8 mouse cellular contexts compared by ENCODE assay signal in the genomic region with DNA sequence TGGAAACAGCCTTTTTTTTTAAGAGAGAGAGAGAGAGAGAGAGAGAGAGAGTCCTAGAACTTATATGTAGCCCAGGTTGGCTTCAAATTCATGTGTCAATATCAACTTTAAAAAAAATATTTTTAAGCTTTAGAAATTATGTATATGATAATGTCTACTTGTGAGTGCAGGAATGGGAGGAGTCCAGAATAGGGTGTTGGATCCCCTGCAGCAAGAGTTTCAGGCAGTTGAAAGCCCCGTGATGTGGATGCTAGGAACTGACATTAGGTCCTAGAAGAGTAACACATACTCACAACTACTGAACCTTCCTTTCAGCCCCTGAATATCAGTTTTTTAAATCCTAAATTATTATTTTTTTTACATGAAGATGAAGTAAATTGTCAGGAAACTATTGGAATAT. TPM values are rescaled to one million over a fixed set of nuclear protein-coding genes. Genes with fewer than 3 reads are reported as not detected.
DNase-seq lines count a peak whose midpoint lies in the region; ATAC-seq and TF ChIP-seq lines count a peak whose summit lies in the region.
"Had no signal": no experiment of that assay in that cellular context is flagged by ENCODE, and none has a peak within 500 bp of the region (broad histone marks: within the 10 kb centered on the region; RNA-seq: fewer than 3 reads in every experiment).

No protein-coding gene starts in this region.

- H3K4me1 ChIP-seq in forebrain, embryonic 14.5 days (ENCODE audit: control insufficient read depth, insufficient read depth, low read length), result peaks cover 8% of the 10 kb centered on the region; the same call in 1 of the 2 replicates
- peaks cover 10% of the 10 kb centered on the region for H3K4me1 ChIP-seq in limb, embryonic 10.5 days
- peaks cover 21% of the 10 kb centered on the region for H3K4me1 ChIP-seq in neural tube, embryonic 13.5 days (replicated peaks)

- DNase-seq in left cerebral cortex, adult 2 months (ENCODE audit: extremely low spot score in 1 of 2, low spot score in 2 of 2), result no peak
- no peak for DNase-seq in left cerebral cortex, postnatal 14 days (ENCODE audit: low spot score in 2 of 2)
- DNase-seq in forebrain, embryonic 14.5 days (ENCODE audit: low spot score), result no peak
- DNase-seq in limb, embryonic 10.5 days (ENCODE audit: low spot score), result no peak
- no peak for DNase-seq in urinary bladder, postnatal 4 days (ENCODE audit: low spot score in 2 of 2)
- DNase-seq: kidney, adult 18-20 months had no signal

- no peak for TF ChIP-seq CTCF in left cerebral cortex, adult 2 months (IDR thresholded peaks at IDR 0.05)

- ATAC-seq in forebrain, embryonic 14.5 days, result no peak
- ATAC-seq in neural tube, embryonic 13.5 days (ENCODE audit: low read depth), result no peak
- no peak for ATAC-seq in activated CD4-positive, CD25-positive, alpha-beta regulatory T cell, adult 4 months

- no peak overlapping the region for H3K27ac ChIP-seq in left cerebral cortex, adult 2 months
- no peak overlapping the region for H3K27ac ChIP-seq in forebrain, embryonic 14.5 days (ENCODE audit: low read depth, low read length)
- H3K27ac ChIP-seq in limb, embryonic 10.5 days, result no peak overlapping the region
- no peak overlapping the region for H3K27ac ChIP-seq in neural tube, embryonic 13.5 days (replicated peaks)

- intact Hi-C loops in left cerebral cortex, adult 2 months (cut with DNase I), result loop anchor here (2.0 kb wide), 2 partner anchors 79 to 153 kb away; a partner anchor contains a TSS
- intact Hi-C loops in left cerebral cortex, postnatal 14 days (cut with DNase I), result no loop called here

- peak overlapping the region; percentile 87 for H3K4me3 ChIP-seq in left cerebral cortex, adult 2 months
- H3K4me3 ChIP-seq in forebrain, embryonic 14.5 days (ENCODE audit: low read depth, low read length), result peak overlapping the region; percentile 84; the same call in 1 of the 2 replicates
- peak overlapping the region; percentile 79 for H3K4me3 ChIP-seq in limb, embryonic 10.5 days
- H3K4me3 ChIP-seq in neural tube, embryonic 13.5 days, result peak overlapping the region; percentile 88

- H3K4me2 ChIP-seq in forebrain, embryonic 14.5 days (ENCODE audit: low read length), result peak overlapping the region; percentile 81
- peak overlapping the region; percentile 82 for H3K4me2 ChIP-seq in neural tube, embryonic 13.5 days

- no peaks in the 10 kb centered on the region for H3K27me3 ChIP-seq in forebrain, embryonic 14.5 days (replicated peaks; ENCODE audit: control insufficient read depth, insufficient read depth, low read length)
- no peaks in the 10 kb centered on the region for H3K27me3 ChIP-seq in limb, embryonic 10.5 days (ENCODE audit: low read depth, poor library complexity, severe bottlenecking)
- H3K27me3 ChIP-seq in neural tube, embryonic 13.5 days, result no peaks in the 10 kb centered on the region

- WGBS in forebrain, embryonic 14.5 days, result 53% methylated on average over 1 of the region's 1 CpGs
- 62% methylated on average over 1 of the region's 1 CpGs for whole genome bisulfite sequencing in limb, embryonic 10.5 days
- 40% methylated on average over 1 of the region's 1 CpGs for WGBS in neural tube, embryonic 13.5 days

- H3K9ac ChIP-seq in forebrain, embryonic 14.5 days (ENCODE audit: low read length), result no peak overlapping the region
- no peak overlapping the region for H3K9ac ChIP-seq in neural tube, embryonic 13.5 days

- no peaks in the 10 kb centered on the region for H3K9me3 ChIP-seq in forebrain, embryonic 14.5 days (replicated peaks; ENCODE audit: control insufficient read depth, low read length)
- H3K9me3 ChIP-seq in limb, embryonic 10.5 days (replicated peaks), result no peaks in the 10 kb centered on the region
- H3K9me3 ChIP-seq in neural tube, embryonic 13.5 days, result no peaks in the 10 kb centered on the region

- peaks cover 11% of the 10 kb centered on the region for H3K36me3 ChIP-seq in forebrain, embryonic 14.5 days (ENCODE audit: control insufficient read depth, insufficient read depth, low read length)
- peaks cover 36% of the 10 kb centered on the region for H3K36me3 ChIP-seq in limb, embryonic 10.5 days
- H3K36me3 ChIP-seq in neural tube, embryonic 13.5 days, result peaks cover 22% of the 10 kb centered on the region

RNA-seq across cellular contexts. Expression of a gene that starts 1.4 kb away (rescaled TPM):
- total RNA-seq in left cerebral cortex, adult 2 months (2021), result 10 to 100 TPM; 39.1 to 43.3 TPM
- total RNA-seq in left cerebral cortex, postnatal 14 days (2021), result 10 to 100 TPM; 32.2 to 36.2 TPM
- 9.0 and 12.5 TPM in 2 replicates for polyA plus RNA-seq in forebrain, embryonic 14.5 days (2014; fragmentation: Nextera tagmentation; extraction: Ambion mirVana)
- polyA plus RNA-seq in limb, embryonic 10.5 days (2016; fragmentation: Nextera tagmentation; extraction: Ambion mirVana), result 32.3 and 43.5 TPM in 2 replicates
- polyA plus RNA-seq in neural tube, embryonic 13.5 days (2015; fragmentation: Nextera tagmentation; extraction: Ambion mirVana), result 19.2 and 22.7 TPM in 2 replicates
- polyA plus RNA-seq in activated CD4-positive, CD25-positive, alpha-beta regulatory T cell, adult 4 months (2017; shearing (Covaris generic)), result 10 to 100 TPM; 24.2 to 29.9 TPM

RNA-seq across cellular contexts. Expression of a gene that starts 32.9 kb away (rescaled TPM):
- total RNA-seq in left cerebral cortex, adult 2 months (2021), result not detected
- not detected for total RNA-seq in left cerebral cortex, postnatal 14 days (2021)
- not detected in 2 replicates for polyA plus RNA-seq in forebrain, embryonic 14.5 days (2014; fragmentation: Nextera tagmentation; extraction: Ambion mirVana)
- polyA plus RNA-seq in limb, embryonic 10.5 days (2016; fragmentation: Nextera tagmentation; extraction: Ambion mirVana), result not detected in 2 replicates
- not detected in 2 replicates for polyA plus RNA-seq in neural tube, embryonic 13.5 days (2015; fragmentation: Nextera tagmentation; extraction: Ambion mirVana)
- polyA plus RNA-seq in activated CD4-positive, CD25-positive, alpha-beta regulatory T cell, adult 4 months (2017; shearing (Covaris generic)), result not detected
